In genomic region chr7:67803015-67803856, GRCm38 (mm10) we compare ENCODE assay signal across 8 mouse cellular contexts. TPM values are rescaled to one million over a fixed set of nuclear protein-coding genes. Genes with fewer than 3 reads are reported as not detected.
DNase-seq lines count a peak whose midpoint lies in the region; ATAC-seq lines count a peak whose summit lies in the region.

No protein-coding gene starts in this region.

- H3K9ac ChIP-seq in intestine, embryonic 16.5 days (ENCODE audit: low read depth, low read length) = peak overlapping the region; percentile 62

- intact Hi-C loops in left cerebral cortex, postnatal 36 days (cut with DNase I) = loop anchor here (2.0 to 5.0 kb wide), 4 partner anchors 148 to 554 kb away; no protein-coding TSS in a partner anchor

- H3K4me2 ChIP-seq in intestine, embryonic 16.5 days (ENCODE audit: low read depth, low read length) = peak overlapping the region; percentile 70

- peak overlapping the region; percentile 43 for H3K4me3 ChIP-seq in intestine, embryonic 16.5 days (ENCODE audit: low read length)
- peak overlapping the region; percentile 46 for H3K4me3 ChIP-seq in midbrain, embryonic 10.5 days

- peak; percentile 93 for DNase-seq in adrenal gland, postnatal 14 days
- peak; percentile 94 for DNase-seq in embryo, embryonic 9.5 days (ENCODE audit: extremely low spot score)
- peak; percentile 81 to 82 for DNase-seq in left cerebral cortex, postnatal 36 days (ENCODE audit: low spot score in 2 of 2)
- peak; percentile 88 for DNase-seq in midbrain, embryonic 10.5 days (ENCODE audit: low spot score)
- DNase-seq in right cerebral cortex, postnatal 4 days = peak; percentile 92
- peak; percentile 85 for DNase-seq in yolk sac, embryonic 10.5 days (ENCODE audit: low spot score)

- no peak overlapping the region for H3K27ac ChIP-seq in intestine, embryonic 16.5 days (ENCODE audit: low read length)
- H3K27ac ChIP-seq in midbrain, embryonic 10.5 days (replicated peaks) = peak overlapping the region; percentile 0; the same call in 1 of the 2 replicates

- peak; percentile 65 for ATAC-seq in granulocyte monocyte progenitor cell, adult 5-6 weeks (replicated peaks; ENCODE audit: poor library complexity, severe bottlenecking)
- peak; percentile 88 for ATAC-seq in intestine, embryonic 16.5 days

- peaks cover 4% of the 10 kb centered on the region; the same call in 1 of the 2 replicates for H3K4me1 ChIP-seq in intestine, embryonic 16.5 days (ENCODE audit: control insufficient read depth, insufficient read depth, low read length)
- H3K4me1 ChIP-seq in midbrain, embryonic 10.5 days = peaks cover 18% of the 10 kb centered on the region

- H3K27me3 ChIP-seq in intestine, embryonic 16.5 days (replicated peaks; ENCODE audit: control insufficient read depth, insufficient read depth, low read length) = no peaks in the 10 kb centered on the region
- H3K27me3 ChIP-seq in midbrain, embryonic 10.5 days (ENCODE audit: low read depth, poor library complexity, severe bottlenecking) = peaks cover 12% of the 10 kb centered on the region; the same call in 1 of the 2 replicates

- H3K9me3 ChIP-seq in intestine, embryonic 16.5 days (ENCODE audit: control insufficient read depth, low read length) = no peaks in the 10 kb centered on the region
- no peaks in the 10 kb centered on the region for H3K9me3 ChIP-seq in midbrain, embryonic 10.5 days (replicated peaks)

- no peaks in the 10 kb centered on the region for H3K36me3 ChIP-seq in intestine, embryonic 16.5 days (ENCODE audit: control insufficient read depth, insufficient read depth, low read length)
- no peaks in the 10 kb centered on the region for H3K36me3 ChIP-seq in midbrain, embryonic 10.5 days

- WGBS in intestine, embryonic 16.5 days = 14% methylated on average over 28 of the region's 28 CpGs
- 19% methylated on average over 28 of the region's 28 CpGs for WGBS in midbrain, embryonic 10.5 days

RNA-seq across cellular contexts. Expression of gene Synm, which starts 43.7 kb away (rescaled TPM):
- total RNA-seq in adrenal gland, postnatal 14 days (2021) = 8.9 and 10.2 TPM in 2 replicates
- not detected in 2 replicates for total RNA-seq in granulocyte monocyte progenitor cell, adult 5-6 weeks (2014; fragmentation: Nextera tagmentation)
- 0.15 TPM in 1 of 2 replicates, not detected in the other for total RNA-seq in granulocyte monocyte progenitor cell, adult 5-6 weeks (2017)
- polyA plus RNA-seq in intestine, embryonic 16.5 days (2015; fragmentation: Nextera tagmentation; extraction: Ambion mirVana) = 4.5 and 6.0 TPM in 2 replicates
- 10 to 100 TPM; 17.9 to 18.3 TPM for total RNA-seq in left cerebral cortex, postnatal 36 days (2021)
- 0.83 and 1.5 TPM in 2 replicates for polyA plus RNA-seq in midbrain, embryonic 10.5 days (2016; fragmentation: Nextera tagmentation; extraction: Ambion mirVana)
